Mouse (Mus musculus): ENCODE data around the gene Ftl1. TPM values are rescaled to one million over a fixed set of nuclear protein-coding genes. Genes with fewer than 3 reads are reported as not detected.

Gene Ftl1
- total and polyA plus RNA-seq, 3 experiments = 31.2 to 1,027 (median 142) TPM

DNA sequence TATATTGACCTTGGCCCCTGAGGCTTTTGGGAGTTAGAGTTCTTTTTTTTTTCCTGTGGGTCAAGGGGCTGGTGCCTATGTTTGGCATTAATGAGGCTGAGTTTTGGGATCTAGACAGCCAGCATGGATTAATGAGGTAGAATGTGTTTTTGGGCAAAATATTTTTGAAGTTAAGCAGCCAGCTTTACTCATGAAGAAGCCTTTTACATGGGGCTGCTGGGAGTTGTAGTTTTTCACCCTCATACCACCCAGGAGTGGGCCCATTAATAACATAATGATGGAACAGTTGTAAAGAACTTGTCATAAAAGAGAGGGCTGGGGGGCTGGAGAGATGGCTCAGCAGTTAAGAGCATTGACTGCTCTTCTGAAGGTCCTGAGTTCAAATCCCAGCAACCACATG is 13.1 kb downstream of the Ftl1 start:
- Histone ChIP-seq H3K9ac (ENCODE audit: insufficient read depth, low read depth) (no peak overlapping the region), H3K27ac (ENCODE audit: insufficient read depth, low read depth) (no peak overlapping the region), H3K4me3 (replicated peaks in 1 of 3; ENCODE audit: low read depth in 2 of 3, low read length in 2 of 3, poor library complexity in 1 of 3) (no peak overlapping the region), H3K9me3 (replicated peaks; ENCODE audit: low read length) (no peaks in the 10 kb centered on the region), H3K4me2 (ENCODE audit: insufficient read depth, low read depth, poor library complexity, severe bottlenecking) (no peak overlapping the region), H3K36me3 (replicated peaks in 1 of 2; ENCODE audit: control insufficient read depth in 1 of 2, insufficient read depth in 1 of 2, low read length in 1 of 2) (peaks cover 35 to 64% of the 10 kb centered on the region in 2 experiments), H3K4me1 (ENCODE audit: control insufficient read depth in 1 of 2, insufficient read depth in 2 of 2) (peaks cover 2 to 16% of the 10 kb centered on the region in 2 experiments), H3K79me2 (replicated peaks; ENCODE audit: control insufficient read depth, extremely low read depth, insufficient read depth, poor library complexity, severe bottlenecking) (no peaks in the 10 kb centered on the region), H3K27me3 (replicated peaks) (no peaks in the 10 kb centered on the region)
- TF ChIP-seq HCFC1 (IDR thresholded peaks at IDR 0.05; ENCODE audit: low read depth, low read length) (peak; percentile 61), MYC (IDR thresholded peaks at IDR 0.05; ENCODE audit: low read depth, low read length) (no peak), GABPA (IDR thresholded peaks at IDR 0.05; ENCODE audit: insufficient replicate concordance, low read depth, low read length) (no peak)
- dilution Hi-C loops (cut with MboI; ENCODE audit: extremely low pct_ligation_motif_present, extremely low pct_unique_long_range_greater_than_20kb, low sequenced_read_pairs) = no loop called here
- DNase-seq (ENCODE audit: extremely low read depth) = no peak
- in situ Hi-C loops (cut with MboI; ENCODE audit: low pct_ligation_motif_present, low pct_unique_long_range_greater_than_20kb, low sequenced_read_pairs) = no loop called here

DNA sequence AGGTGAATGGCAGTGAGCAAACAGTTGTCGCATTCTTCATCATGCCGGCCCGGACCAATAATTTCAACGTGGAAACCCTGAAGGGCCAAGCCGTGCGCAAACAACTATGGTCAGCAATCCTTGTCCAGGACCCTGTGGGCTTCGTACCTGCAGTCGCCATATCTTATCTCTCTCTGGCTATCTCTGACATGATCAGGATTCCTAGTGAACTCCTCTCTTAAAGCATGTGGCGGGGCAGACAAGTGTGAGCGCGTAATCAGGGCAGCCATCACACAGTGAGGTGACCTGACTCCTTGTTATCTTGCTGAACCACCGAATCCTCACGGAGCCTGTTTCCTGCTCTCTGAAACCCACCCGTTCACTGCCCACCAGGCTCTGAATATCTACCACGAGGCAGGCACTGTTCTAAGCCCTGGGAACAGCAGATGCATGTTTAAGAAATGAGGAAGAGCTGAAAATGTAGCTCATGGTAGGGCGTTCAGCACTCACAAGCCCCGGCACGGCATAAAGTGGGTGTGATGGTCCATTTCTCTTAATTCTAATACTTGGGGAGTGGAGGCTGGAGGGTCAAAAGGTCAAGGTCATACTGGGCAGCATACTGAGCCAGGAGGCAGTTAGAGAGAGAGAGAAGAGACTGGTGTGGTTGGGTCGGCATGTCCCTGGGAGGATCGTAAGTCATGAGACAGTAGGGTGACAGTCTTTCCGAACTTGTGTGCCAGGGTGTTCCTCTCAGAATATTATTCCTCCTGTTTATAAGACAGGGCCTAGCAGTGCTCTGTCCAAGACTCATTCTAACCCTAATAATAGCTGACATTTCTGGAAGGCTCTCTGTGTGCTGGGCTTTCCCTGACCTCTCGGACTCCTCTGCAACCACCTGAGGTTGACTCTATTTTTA is 15.9 kb downstream of the Ftl1 start:
- H3K27me3 ChIP-seq (replicated peaks) = no peaks in the 10 kb centered on the region
- no peaks in the 10 kb centered on the region for H3K9me3 ChIP-seq (replicated peaks; ENCODE audit: low read length)
- TF ChIP-seq POLR2A (IDR thresholded peaks at IDR 0.05; ENCODE audit: low read depth, low read length) = no peak
- TF ChIP-seq ELF1 (IDR thresholded peaks at IDR 0.05; ENCODE audit: low read depth, low read length) = no peak
- TF ChIP-seq MAX (IDR thresholded peaks at IDR 0.05; ENCODE audit: low read length) = no peak
- no peak for TF ChIP-seq CTCF (conservative IDR thresholded peaks at IDR 0.05 in 1 of 2, IDR thresholded peaks at IDR 0.05 in 1 of 2; ENCODE audit: low read depth in 2 of 2, low read length in 2 of 2)
- TF ChIP-seq SMC3 (IDR thresholded peaks at IDR 0.05; ENCODE audit: low read depth, low read length) = no peak
- TF ChIP-seq E2F4 (IDR thresholded peaks at IDR 0.05; ENCODE audit: insufficient replicate concordance, low read depth, low read length) = no peak
- no peak for TF ChIP-seq USF2 (conservative IDR thresholded peaks at IDR 0.05; ENCODE audit: low read depth, low read length)
- no peak for TF ChIP-seq ETS1 (conservative IDR thresholded peaks at IDR 0.05; ENCODE audit: low read depth, low read length)
- no peak for TF ChIP-seq USF1 (IDR thresholded peaks at IDR 0.05; ENCODE audit: low read depth, low read length)
- no peak for TF ChIP-seq HCFC1 (IDR thresholded peaks at IDR 0.05; ENCODE audit: low read depth, low read length)
- TF ChIP-seq POLR2AphosphoS2 (IDR thresholded peaks at IDR 0.05; ENCODE audit: low read depth, low read length) = no peak
- TF ChIP-seq MYC (IDR thresholded peaks at IDR 0.05; ENCODE audit: low read depth, low read length) = no peak
- no peak for TF ChIP-seq EP300 (IDR thresholded peaks at IDR 0.05; ENCODE audit: low read length)
- TF ChIP-seq JUND (conservative IDR thresholded peaks at IDR 0.05; ENCODE audit: low read depth, low read length) = no peak
- in situ Hi-C loops (cut with MboI; ENCODE audit: low pct_ligation_motif_present, low pct_unique_long_range_greater_than_20kb, low sequenced_read_pairs) (no loop called here), dilution Hi-C loops (cut with MboI; ENCODE audit: extremely low pct_ligation_motif_present, extremely low pct_unique_long_range_greater_than_20kb, low sequenced_read_pairs) (no loop called here)
- no peak overlapping the region for H3K4me2 ChIP-seq (ENCODE audit: insufficient read depth, low read depth, poor library complexity, severe bottlenecking)
- peaks cover 2 to 13% of the 10 kb centered on the region in 2 experiments; a peak in 3 of 4 replicates for H3K4me1 ChIP-seq (ENCODE audit: control insufficient read depth in 1 of 2, insufficient read depth in 2 of 2)
- no peaks in the 10 kb centered on the region for H3K79me2 ChIP-seq (replicated peaks; ENCODE audit: control insufficient read depth, extremely low read depth, insufficient read depth, poor library complexity, severe bottlenecking)
- no peak overlapping the region for H3K4me3 ChIP-seq (replicated peaks in 1 of 3; ENCODE audit: low read depth in 2 of 3, low read length in 2 of 3, poor library complexity in 1 of 3)
- DNase-seq (ENCODE audit: extremely low read depth) = no peak
- H3K27ac ChIP-seq (ENCODE audit: insufficient read depth, low read depth) = no peak overlapping the region
- H3K9ac ChIP-seq (ENCODE audit: insufficient read depth, low read depth) = no peak overlapping the region
- peaks cover 35 to 73% of the 10 kb centered on the region in 2 experiments for H3K36me3 ChIP-seq (replicated peaks in 1 of 2; ENCODE audit: control insufficient read depth in 1 of 2, insufficient read depth in 1 of 2, low read length in 1 of 2)

All from CH12.LX (cell line).